Mouse (Mus musculus) G1E (cell line): ENCODE measurements around the gene Ddx24.

Source experiments
- CTCF ChIP-seq: IDR thresholded peaks from 2 replicates; pipeline ENCODE4 v1.5.1; 2012; ENCODE audit warnings: low read depth, low read length, inconsistent platforms, mixed read lengths
- GATA1 ChIP-seq: IDR thresholded peaks from 2 replicates; pipeline ENCODE4 v1.6.1; 2012; ENCODE audit warnings: borderline replicate concordance, low read length, inconsistent platforms, mixed read lengths
- POLR2AphosphoS5 ChIP-seq: IDR thresholded peaks from 2 replicates; pipeline ENCODE4 v1.6.1; 2012; ENCODE audit warnings: low read depth, low read length, inconsistent platforms; ENCODE audit not compliant: insufficient replicate concordance
- TAL1 ChIP-seq: conservative IDR thresholded peaks from 2 replicates; pipeline ENCODE4 v1.6.1; 2012; ENCODE audit warnings: low read depth, low read length, inconsistent platforms, mixed read lengths

DNA sequence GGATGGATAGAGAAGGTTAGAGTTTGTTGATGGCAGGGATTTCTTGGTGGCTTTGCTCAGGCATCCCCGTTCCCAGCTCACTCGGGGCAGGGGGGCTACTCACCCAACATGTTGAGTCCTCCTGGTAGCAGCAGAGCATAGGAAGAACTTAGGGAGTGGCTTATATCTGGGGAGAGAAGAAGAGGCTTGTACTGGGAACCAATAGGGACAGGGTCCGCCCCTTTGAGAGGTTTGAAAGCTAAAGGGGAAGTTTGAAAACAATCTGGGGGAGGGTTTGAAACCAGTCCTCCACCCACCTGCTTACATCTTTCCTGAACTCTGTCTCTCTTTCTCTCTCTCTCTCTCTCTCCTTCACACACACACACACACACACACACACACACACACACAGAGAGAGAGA, 17.9 kb upstream of the Ddx24 start, which contains the start of gene Ifi27l2a:
- TF ChIP-seq CTCF: no peak
- TF ChIP-seq GATA1: no peak
- no peak for TF ChIP-seq POLR2AphosphoS5
- TF ChIP-seq TAL1: no peak
